Mouse (Mus musculus): ENCODE results near the gene Zfp408.

GRCm38 (mm10) chr2:91696225-91696590 is 46.6 kb upstream of the Zfp408 start:
- TF ChIP-seq POLR2A (IDR thresholded peaks at IDR 0.05; ENCODE audit: control insufficient read depth, extremely low read depth, insufficient read depth, low read length, poor library complexity) (no peak), CTCF (IDR thresholded peaks at IDR 0.05; ENCODE audit: borderline replicate concordance, control insufficient read depth, extremely low read depth, insufficient read depth, low read length, poor library complexity) (no peak)

Data from thymus, adult 2 months (tissue).